Mouse (Mus musculus) C2C12 (cell line): Measurements from ENCODE around the gene Cyp4x1. TPM values are rescaled to one million over a fixed set of nuclear protein-coding genes. Genes with fewer than 3 reads are reported as not detected.
A peak's percentile ranks its signal among the peaks of the same experiment; 100 is the strongest.

Source experiments
- H3K27me3 ChIP-seq: one replicate; pipeline ENCODE4 v1.6.1; 2011; ENCODE audit not compliant: control insufficient read depth, insufficient read depth, insufficient read length
- H3K36me3 ChIP-seq: one replicate; pipeline ENCODE4 v1.6.1; 2011; ENCODE audit not compliant: control insufficient read depth, insufficient read depth
- H3K4me3 ChIP-seq: one replicate; pipeline ENCODE4 v1.5.1; 2011; ENCODE audit warnings: mild to moderate bottlenecking, control low read depth; ENCODE audit not compliant: poor library complexity, insufficient read depth, severe bottlenecking
- H3K79me2 ChIP-seq: one replicate; pipeline ENCODE4 v1.6.1; 2011; ENCODE audit not compliant: control insufficient read depth, insufficient read depth
- H3K79me3 ChIP-seq: one replicate; pipeline ENCODE4 v1.6.1; 2011; ENCODE audit warnings: low read depth, control low read depth
- H3ac ChIP-seq: one replicate; pipeline ENCODE3; 2011; ENCODE audit warnings: low read depth; ENCODE audit not compliant: control insufficient read depth, insufficient read length
- CEBPB ChIP-seq: IDR thresholded peaks from one replicate; pipeline ENCODE4 v1.6.1; 2011; ENCODE audit warnings: low read depth, mild to moderate bottlenecking, control low read depth, moderate library complexity
- CTCF ChIP-seq: IDR thresholded peaks from one replicate; pipeline ENCODE4 v1.5.1; 2011; ENCODE audit not compliant: control insufficient read depth, insufficient read depth, insufficient read length
- FOSL1 ChIP-seq: IDR thresholded peaks from one replicate; pipeline ENCODE4 v1.8.0; 2011; ENCODE audit warnings: mild to moderate bottlenecking, low read length; ENCODE audit not compliant: poor library complexity, insufficient read depth, severe bottlenecking
- MAX ChIP-seq: IDR thresholded peaks from one replicate; pipeline ENCODE4 v1.6.1; 2011; ENCODE audit warnings: mild to moderate bottlenecking, control low read depth
- MYOD1 ChIP-seq: IDR thresholded peaks from one replicate; pipeline ENCODE4 v1.6.1; 2011; ENCODE audit warnings: low read depth; ENCODE audit not compliant: control insufficient read depth, insufficient read length
- MYOG ChIP-seq: IDR thresholded peaks from one replicate; pipeline ENCODE4 v1.6.1; 2011; ENCODE audit not compliant: control insufficient read depth, insufficient read length; ENCODE audit errors: extremely low read depth
- USF1 ChIP-seq: IDR thresholded peaks from one replicate; pipeline ENCODE4 v1.6.1; 2011; ENCODE audit warnings: low read depth, mild to moderate bottlenecking, control low read depth, moderate library complexity
- polyA plus RNA-seq: library from polyadenylated mRNA; unstranded; fragments of >200 nt; fragmentation: generic; extraction: Trizol; gene quantifications from one replicate; pipeline ENCODE4 v1.2.1, GENCODE M21; 2012; ENCODE audit warnings: missing spikeins

Gene Cyp4x1
- polyA plus RNA-seq, 1 experiment: not detected

GRCm38 (mm10) chr4:115057674-115058316 is 76.3 kb downstream of the Cyp4x1 start:
- H3K4me3 ChIP-seq: no peak overlapping the region
- TF ChIP-seq MAX (no peak), MYOD1 (no peak), FOSL1 (no peak), USF1 (no peak), MYOG (no peak), CTCF (no peak), CEBPB (no peak)
- H3K27me3 ChIP-seq: peaks cover 72% of the 10 kb centered on the region
- no peaks in the 10 kb centered on the region for H3K79me3 ChIP-seq
- H3ac ChIP-seq: no peak overlapping the region
- H3K79me2 ChIP-seq: no peaks in the 10 kb centered on the region
- H3K36me3 ChIP-seq: no peaks in the 10 kb centered on the region

DNA sequence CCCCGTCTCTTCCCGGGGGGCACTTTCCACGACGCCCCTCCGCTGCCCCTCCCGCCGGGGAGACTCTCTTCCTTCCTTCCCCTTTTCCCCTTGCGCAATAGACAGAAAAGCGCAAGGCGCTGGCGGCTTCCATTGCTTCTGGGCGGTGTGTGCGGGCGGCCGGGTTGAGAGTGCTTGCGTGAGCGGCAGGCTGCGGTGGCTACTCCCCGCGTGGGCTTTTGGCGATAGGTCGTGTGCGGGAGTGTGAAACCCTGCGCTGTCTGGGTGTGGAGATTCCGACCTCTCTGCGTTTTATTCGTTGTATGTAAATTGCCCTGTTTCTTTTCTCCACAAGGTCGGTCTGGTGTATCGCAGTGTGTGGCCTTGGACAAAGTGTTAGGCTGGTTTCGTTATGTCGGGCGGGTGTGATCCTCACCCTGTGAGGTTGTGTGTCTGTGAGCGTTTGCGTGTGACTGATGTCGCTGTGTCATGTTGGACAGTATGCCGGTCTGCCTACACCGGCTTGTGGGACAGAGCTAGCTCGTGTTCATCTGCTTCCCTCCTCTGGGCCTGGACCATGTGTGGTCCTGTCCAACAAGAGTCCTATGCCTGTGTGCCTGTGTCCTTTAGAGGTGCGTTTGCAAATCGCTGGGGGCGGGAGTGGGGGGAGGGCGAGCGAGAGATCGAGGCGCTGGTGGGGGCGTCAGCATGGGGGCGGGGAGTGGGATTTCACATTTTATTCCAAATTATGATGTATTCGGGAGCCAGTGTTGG is 77.0 kb downstream of the Cyp4x1 start:
- Histone ChIP-seq H3K4me3 (no peak overlapping the region), H3K79me2 (no peaks in the 10 kb centered on the region), H3K36me3 (no peaks in the 10 kb centered on the region)

GRCm38 (mm10) chr4:115056371-115056920 is 77.6 kb downstream of the Cyp4x1 start, which contains the start of gene Tal1:
TSS of gene Tal1 (plus strand) at chr4:115056426.
- no peaks in the 10 kb centered on the region for H3K79me3 ChIP-seq
- H3K27me3 ChIP-seq: peaks cover 66% of the 10 kb centered on the region
- H3K4me3 ChIP-seq: no peak within 1 kb of the TSS
- H3K36me3 ChIP-seq: no peaks in the 10 kb centered on the region
- TF ChIP-seq CEBPB (no peak), MYOD1 (no peak), CTCF (no peak), MAX (no peak), USF1 (no peak), FOSL1 (no peak), MYOG (no peak)
- H3ac ChIP-seq: no peak within 1 kb of the TSS
- no peaks in the 10 kb centered on the region for H3K79me2 ChIP-seq

More for the DNA sequence above, 77.0 kb downstream of the Cyp4x1 start:
- no peak overlapping the region for H3ac ChIP-seq
- no peak for TF ChIP-seq MAX
- TF ChIP-seq CEBPB: peak; percentile 14
- peaks cover 71% of the 10 kb centered on the region for H3K27me3 ChIP-seq
- H3K79me3 ChIP-seq: no peaks in the 10 kb centered on the region

Other genes starting within 250 kb of the Cyp4x1 start
- gene Foxd2, start 225.4 kb downstream of the Cyp4x1 start, polyA plus RNA-seq: 0.57 TPM
- gene Foxe3, start 208.3 kb downstream of the Cyp4x1 start, polyA plus RNA-seq: not detected
- gene Cmpk1, start 147.0 kb downstream of the Cyp4x1 start, polyA plus RNA-seq: 28.6 TPM
- 3.5 TPM for gene Stil, start 134.1 kb downstream of the Cyp4x1 start, polyA plus RNA-seq
- 0.04 TPM for gene Tal1, start 77.9 kb downstream of the Cyp4x1 start, polyA plus RNA-seq
- not detected for gene Pdzk1ip1, start 45.6 kb downstream of the Cyp4x1 start, polyA plus RNA-seq
- gene Cyp4a29, start 107.8 kb upstream of the Cyp4x1 start, polyA plus RNA-seq: not detected
- not detected for gene Cyp4a12a, start 164.8 kb upstream of the Cyp4x1 start, polyA plus RNA-seq